Mouse (Mus musculus) cerebellum, adult 2 months (tissue): Measurements from ENCODE around the gene Rab21. TPM values are rescaled to one million over a fixed set of nuclear protein-coding genes. Genes with fewer than 3 reads are reported as not detected.

Experiments used
- DNase-seq, 2 experiments: peaks; one replicate each; pipeline ENCODE4 v3.0.0; 2021
- H3K27ac ChIP-seq: fragments of 200-500 bp; 2 replicates; pipeline ENCODE4 v1.5.1; 2012; ENCODE audit warnings: low read length, control low read depth, inconsistent platforms; ENCODE audit not compliant: insufficient read depth
- H3K27me3 ChIP-seq: fragments of 200-500 bp; 2 replicates; pipeline ENCODE4 v1.6.1; 2012; ENCODE audit warnings: inconsistent platforms, mild to moderate bottlenecking, low read length, moderate library complexity; ENCODE audit not compliant: control insufficient read depth, insufficient read depth
- H3K4me1 ChIP-seq: fragments of 200-500 bp; 2 replicates; pipeline ENCODE4 v1.6.1; 2011; ENCODE audit warnings: low read length; ENCODE audit not compliant: control insufficient read depth, insufficient read depth
- H3K4me3 ChIP-seq: fragments of 200-500 bp; replicated peaks from 2 replicates; pipeline ENCODE3; 2011; ENCODE audit warnings: mild to moderate bottlenecking, low read depth, low read length, control low read depth; ENCODE audit not compliant: insufficient read depth
- CTCF ChIP-seq: fragments of 200-500 bp; IDR thresholded peaks from 2 replicates; pipeline ENCODE4 v1.5.1; 2011; ENCODE audit warnings: low read depth, mild to moderate bottlenecking, control low read depth, low read length, moderate library complexity, borderline replicate concordance; ENCODE audit not compliant: insufficient read depth
- POLR2A ChIP-seq: fragments of 200-500 bp; IDR thresholded peaks from 2 replicates; pipeline ENCODE4 v1.6.1; 2011; ENCODE audit warnings: low read length, control low read depth, borderline replicate concordance; ENCODE audit not compliant: insufficient read depth
- WGBS: fragments of 180-500 bp; shearing (Covaris S2); methylation state at CpG from one replicate; pipeline ENCODE4 v1.1.7; 2018; 5-methylcytosine and 5-hydroxymethylcytosine counted together
- polyA plus RNA-seq: library from polyadenylated mRNA; depleted of rRNA; stranded (reverse); fragments of >200 nt; gene quantifications from 2 replicates; pipeline ENCODE4 v1.2.3, GENCODE M21; 2012

Gene Rab21
- polyA plus RNA-seq, 1 experiment: 53.3 TPM

- 67% methylated on average over 14 of the region's 14 CpGs for WGBS
- Histone ChIP-seq H3K4me3 (no peak overlapping the region), H3K27ac (no peak overlapping the region), H3K27me3 (no peaks in the 10 kb centered on the region), H3K4me1 (peaks cover 21% of the 10 kb centered on the region)
- no peak for DNase-seq
- TF ChIP-seq POLR2A (no peak), CTCF (no peak)
Measured at GRCm38 (mm10) chr10:115311263-115311965, 4.0 kb downstream of the Rab21 start.

GRCm38 (mm10) chr10:115309191-115309590 is 6.2 kb downstream of the Rab21 start:
- Histone ChIP-seq H3K27me3 (no peaks in the 10 kb centered on the region), H3K27ac (no peak overlapping the region), H3K4me3 (no peak overlapping the region), H3K4me1 (peaks cover 21% of the 10 kb centered on the region)
- 88% methylated on average over 4 of the region's 4 CpGs for WGBS
- TF ChIP-seq POLR2A (no peak), CTCF (no peak)
- DNase-seq: no peak

- TF ChIP-seq CTCF (no peak), POLR2A (no peak)
- Histone ChIP-seq H3K27ac (no peak overlapping the region), H3K27me3 (no peaks in the 10 kb centered on the region), H3K4me1 (peaks cover 9% of the 10 kb centered on the region), H3K4me3 (no peak overlapping the region)
- no peak for DNase-seq
- 37% methylated on average over 7 of the region's 7 CpGs for WGBS
Measured at GRCm38 (mm10) chr10:115307331-115307875, 8.0 kb downstream of the Rab21 start.

GRCm38 (mm10) chr10:115298683-115299082 is 16.7 kb downstream of the Rab21 start:
- Histone ChIP-seq H3K27me3 (no peaks in the 10 kb centered on the region), H3K4me1 (no peaks in the 10 kb centered on the region), H3K27ac (no peak overlapping the region), H3K4me3 (no peak overlapping the region)
- no peak for DNase-seq
- TF ChIP-seq POLR2A: no peak
- no peak for TF ChIP-seq CTCF
- 93% methylated on average over 4 of the region's 4 CpGs for WGBS

GRCm38 (mm10) chr10:115297582-115297981 is 17.8 kb downstream of the Rab21 start:
- H3K27ac ChIP-seq: no peak overlapping the region
- 92% methylated on average over 5 of the region's 5 CpGs for WGBS
- H3K4me1 ChIP-seq: no peaks in the 10 kb centered on the region
- H3K4me3 ChIP-seq: no peak overlapping the region
- H3K27me3 ChIP-seq: no peaks in the 10 kb centered on the region
- no peak for DNase-seq
- TF ChIP-seq CTCF (no peak), POLR2A (no peak)

GRCm38 (mm10) chr10:115296401-115296935 is 18.9 kb downstream of the Rab21 start:
- DNase-seq: no peak
- Histone ChIP-seq H3K27ac (no peak overlapping the region), H3K4me3 (no peak overlapping the region), H3K4me1 (no peaks in the 10 kb centered on the region), H3K27me3 (no peaks in the 10 kb centered on the region)
- WGBS: 69% methylated on average over 9 of the region's 9 CpGs
- TF ChIP-seq CTCF (no peak), POLR2A (no peak)

GRCm38 (mm10) chr10:115295162-115295561 is 20.2 kb downstream of the Rab21 start:
- no peaks in the 10 kb centered on the region for H3K4me1 ChIP-seq
- DNase-seq: no peak
- TF ChIP-seq POLR2A (no peak), CTCF (no peak)
- no peak overlapping the region for H3K27ac ChIP-seq
- no peaks in the 10 kb centered on the region for H3K27me3 ChIP-seq
- WGBS: 89% methylated on average over 3 of the region's 3 CpGs
- H3K4me3 ChIP-seq: no peak overlapping the region

- Histone ChIP-seq H3K27me3 (no peaks in the 10 kb centered on the region), H3K4me1 (no peaks in the 10 kb centered on the region), H3K4me3 (no peak overlapping the region), H3K27ac (no peak overlapping the region)
- 88% methylated on average over 7 of the region's 7 CpGs for WGBS
- TF ChIP-seq POLR2A: no peak
- TF ChIP-seq CTCF: no peak
- no peak for DNase-seq
Measured at GRCm38 (mm10) chr10:115294715-115295114, 20.7 kb downstream of the Rab21 start.
